Mouse (Mus musculus) splenic B cell, adult 2 months (primary cell): ENCODE results near the gene Lctl.
"Not testable (repeated sequence)": the region's sequence is repeated elsewhere in the genome, so short reads cannot be mapped to it uniquely, and the experiment has no call there.

Experiments
- DNase-seq: peaks from one replicate; pipeline ENCODE4 v3.0.0-alpha.2; 2011; ENCODE audit warnings: low read depth, low spot score
- H3K27me3 ChIP-seq: 2 replicates; pipeline ENCODE4 v1.6.1; 2012; ENCODE audit warnings: mild to moderate bottlenecking, low read length, moderate library complexity, mixed read lengths; ENCODE audit not compliant: control insufficient read depth, poor library complexity, insufficient read depth, severe bottlenecking
- H3K36me3 ChIP-seq: 2 replicates; pipeline ENCODE4 v1.6.1; 2012; ENCODE audit warnings: mild to moderate bottlenecking, low read length, moderate library complexity, mixed read lengths; ENCODE audit not compliant: control insufficient read depth, poor library complexity, insufficient read depth, severe bottlenecking

Gene Lctl

DNA sequence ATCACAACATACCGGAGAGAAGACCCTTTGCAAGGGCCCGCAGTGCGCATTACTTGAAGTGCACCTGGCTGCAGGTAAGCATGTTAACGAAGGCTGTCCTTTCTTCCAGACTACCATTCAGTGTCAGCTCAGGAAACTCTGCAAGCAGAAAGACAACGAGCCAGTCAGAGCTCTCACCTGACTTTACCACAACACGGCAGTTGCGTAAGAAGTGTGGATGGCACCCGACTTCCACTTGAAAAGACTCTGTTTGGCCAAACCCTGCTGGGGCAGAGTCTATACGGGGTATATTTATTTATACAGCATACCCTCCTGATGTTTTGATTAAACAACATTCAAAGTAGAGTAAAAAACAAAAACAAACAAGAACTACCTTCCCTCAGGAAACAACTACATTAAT, 22.9 kb downstream of the Lctl start:
- H3K36me3 ChIP-seq: no peaks in the 10 kb centered on the region
- DNase-seq: no peak
- H3K27me3 ChIP-seq: no peaks in the 10 kb centered on the region

- Histone ChIP-seq H3K36me3 (no peaks in the 10 kb centered on the region; the same call in 1 of the 2 replicates), H3K27me3 (no peaks in the 10 kb centered on the region)
- DNase-seq: no peak
Observed at GRCm38 (mm10) chr9:64156641-64157040, 39.7 kb downstream of the Lctl start.

GRCm38 (mm10) chr9:64160471-64160870, 43.5 kb downstream of the Lctl start:
- no peaks in the 10 kb centered on the region for H3K27me3 ChIP-seq
- no peak for DNase-seq
- no peaks in the 10 kb centered on the region; the same call in 1 of the 2 replicates for H3K36me3 ChIP-seq

- not testable (repeated sequence) for H3K36me3 ChIP-seq, DNase-seq, H3K27me3 ChIP-seq
Observed at GRCm38 (mm10) chr9:64169967-64170366, 53.0 kb downstream of the Lctl start.

DNA sequence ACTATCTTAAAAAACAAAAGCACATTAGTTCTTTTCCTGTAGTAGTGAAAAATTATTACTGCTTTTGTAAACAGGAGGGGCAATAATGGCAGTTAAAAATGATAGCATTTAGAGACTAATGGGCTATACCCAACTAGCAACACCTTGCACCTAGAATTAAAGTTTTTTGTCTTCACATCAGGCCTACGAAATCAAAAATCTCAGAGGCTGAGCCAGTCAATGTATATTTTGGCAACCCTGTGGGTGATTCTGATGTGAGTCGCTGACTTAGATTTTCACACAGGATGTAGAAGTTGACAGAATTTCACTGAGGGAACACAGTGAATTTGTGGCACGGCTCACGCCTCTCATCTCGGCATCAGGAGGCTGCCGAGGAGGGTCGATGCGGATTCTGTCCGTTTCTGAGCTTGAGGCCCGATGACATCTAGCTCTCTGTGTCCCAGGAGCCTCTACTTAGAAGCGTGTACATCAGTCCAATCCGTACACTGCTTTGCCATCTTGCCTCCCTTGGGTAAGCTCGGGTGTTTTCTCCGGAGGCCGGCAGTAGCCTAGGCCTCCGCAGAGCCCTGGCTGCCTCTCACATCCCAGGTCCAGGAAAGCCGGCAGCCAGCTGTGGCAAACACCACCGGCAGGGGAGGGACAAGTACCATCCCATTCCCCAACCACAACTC, 55.3 kb downstream of the Lctl start:
- no peak for DNase-seq
- peaks cover 8% of the 10 kb centered on the region for H3K36me3 ChIP-seq
- H3K27me3 ChIP-seq: no peaks in the 10 kb centered on the region

DNA sequence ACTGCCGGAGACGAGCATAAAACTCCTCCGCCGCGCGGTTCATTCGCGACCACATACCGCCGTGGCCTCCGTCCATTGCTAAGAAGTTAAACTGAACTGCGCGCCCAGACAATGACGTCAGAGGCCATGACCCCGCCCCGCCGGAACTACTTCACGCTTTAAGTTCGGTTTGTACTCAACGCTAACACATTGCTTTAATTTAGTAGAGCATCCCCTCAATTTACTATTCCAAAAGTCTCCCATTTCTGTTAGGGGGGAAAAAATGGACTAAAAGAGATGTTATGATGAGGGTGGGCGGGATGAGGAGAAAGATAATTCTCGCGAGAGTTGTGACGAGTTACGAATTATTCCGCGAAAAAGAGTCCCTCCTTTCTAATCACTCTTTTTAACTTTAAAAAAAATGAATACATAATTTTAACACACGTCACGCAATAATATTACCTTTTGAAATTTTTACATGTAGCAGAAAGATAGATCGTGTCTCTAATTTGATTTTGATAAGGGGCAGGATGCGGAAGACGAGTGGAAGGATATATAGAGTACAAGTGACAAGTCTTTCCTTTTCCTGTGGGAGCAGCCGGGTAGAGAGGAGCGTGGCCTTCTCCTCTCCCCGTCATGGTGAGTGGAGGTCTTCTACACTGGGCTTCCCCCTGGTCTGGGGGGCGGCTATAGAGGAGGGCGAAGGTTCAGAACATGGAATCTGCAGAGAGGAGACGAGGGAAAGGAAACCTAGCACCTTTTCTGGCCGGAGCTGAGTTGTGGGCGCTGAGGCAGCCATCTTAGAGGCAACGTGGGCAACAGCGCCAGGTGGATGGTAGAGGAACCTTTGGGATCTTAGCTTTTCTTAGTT, 56.1 kb downstream of the Lctl start, which contains the start of the genes Zwilch and Rpl4:
Zwilch (minus strand) TSS at position 289 of the 850 bp plus-strand sequence.
Rpl4 (plus strand) TSS at position 560 of the 850 bp plus-strand sequence.
- Histone ChIP-seq H3K27me3 (no peaks in the 10 kb centered on the region), H3K36me3 (peaks cover 12% of the 10 kb centered on the region)
- DNase-seq: peak; percentile 90

DNA sequence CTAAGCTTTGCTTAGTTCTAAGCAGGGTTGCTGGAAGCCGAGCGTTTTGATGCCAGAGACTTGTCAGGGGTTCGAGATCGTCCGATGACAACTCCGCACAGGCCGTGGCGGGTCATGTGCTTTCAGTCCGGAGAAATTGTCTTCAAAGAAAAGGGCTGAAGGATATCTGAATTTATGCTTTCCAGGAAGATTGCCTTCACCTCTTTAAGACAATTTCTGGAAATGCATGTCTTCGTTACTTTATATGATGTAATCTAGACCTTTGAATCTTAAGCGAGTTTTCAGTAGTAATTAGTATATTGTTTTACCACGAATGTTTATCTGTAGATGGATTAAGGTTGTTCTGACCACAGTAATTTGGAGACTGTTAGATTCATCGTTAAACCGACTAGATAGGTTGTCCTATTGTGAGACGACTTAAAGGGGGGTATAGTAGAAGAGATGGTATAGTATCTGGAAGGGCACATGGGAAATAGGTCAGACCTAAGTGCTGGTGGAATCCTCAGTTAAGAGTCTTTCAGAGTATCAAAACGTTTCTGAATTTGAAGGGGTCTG, 56.8 kb downstream of the Lctl start:
- DNase-seq: no peak
- Histone ChIP-seq H3K36me3 (peaks cover 15% of the 10 kb centered on the region), H3K27me3 (no peaks in the 10 kb centered on the region)

DNA sequence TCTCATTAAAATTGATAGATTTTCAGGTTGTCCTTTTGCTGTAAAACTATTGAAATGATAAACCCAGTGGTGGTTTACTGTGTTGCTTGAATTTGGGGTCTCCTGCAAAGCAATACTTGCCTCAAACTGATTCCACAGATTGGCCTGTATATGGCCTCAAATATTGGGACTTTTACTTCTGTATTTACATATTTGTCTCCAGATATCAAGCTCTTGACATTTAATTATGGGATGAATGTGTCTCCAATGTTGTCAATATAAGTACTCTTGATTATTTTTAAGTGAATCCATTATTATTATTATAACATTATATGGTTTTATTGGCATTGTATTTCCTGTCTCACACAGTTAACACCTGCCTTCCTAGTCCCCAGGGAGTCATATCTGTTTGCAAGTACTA, 57.4 kb downstream of the Lctl start:
- H3K27me3 ChIP-seq: no peaks in the 10 kb centered on the region
- peaks cover 15% of the 10 kb centered on the region for H3K36me3 ChIP-seq
- DNase-seq: no peak

DNA sequence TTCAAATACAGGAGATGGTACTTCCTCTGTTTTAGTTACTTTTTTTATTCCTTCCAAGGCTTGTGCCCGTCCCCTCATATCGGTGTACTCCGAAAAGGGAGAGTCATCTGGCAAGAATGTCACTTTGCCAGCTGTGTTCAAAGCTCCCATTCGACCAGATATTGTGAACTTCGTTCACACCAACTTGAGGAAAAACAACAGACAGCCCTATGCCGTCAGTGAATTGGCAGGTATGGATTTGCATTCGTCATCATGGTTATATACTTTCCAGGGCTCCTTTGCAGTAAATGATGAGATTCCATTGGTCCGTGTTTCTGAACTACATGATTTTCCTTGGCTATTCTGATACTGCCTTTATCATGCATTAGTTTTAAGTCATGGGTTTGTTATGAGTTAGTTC, 57.8 kb downstream of the Lctl start:
- peaks cover 15% of the 10 kb centered on the region for H3K36me3 ChIP-seq
- H3K27me3 ChIP-seq: no peaks in the 10 kb centered on the region
- no peak for DNase-seq

- Histone ChIP-seq H3K27me3 (peaks cover 2% of the 10 kb centered on the region; the same call in 1 of the 2 replicates), H3K36me3 (peaks cover 15% of the 10 kb centered on the region)
- DNase-seq: no peak
Observed at GRCm38 (mm10) chr9:64175378-64175777, 58.4 kb downstream of the Lctl start.

DNA sequence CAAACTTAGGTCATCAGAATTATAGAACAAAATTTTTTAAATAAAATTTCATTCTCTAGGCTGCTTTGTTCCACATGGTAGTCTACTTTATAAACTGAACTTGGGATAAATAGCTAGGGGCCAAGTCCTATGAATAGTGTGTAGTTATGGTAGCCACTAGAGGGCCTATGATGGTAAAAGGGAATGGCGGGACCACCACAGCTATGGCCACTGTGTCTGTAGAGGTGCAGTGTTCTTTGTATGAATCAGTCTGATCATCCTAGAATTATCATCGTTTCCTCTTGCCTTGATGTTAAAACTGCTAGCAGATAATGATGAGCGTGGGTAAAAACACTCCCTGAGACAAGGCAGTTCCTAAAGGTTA, 61.6 kb downstream of the Lctl start:
- H3K36me3 ChIP-seq: peaks cover 20% of the 10 kb centered on the region
- peak; percentile 44 for DNase-seq
- H3K27me3 ChIP-seq: peaks cover 2% of the 10 kb centered on the region; the same call in 1 of the 2 replicates

- Histone ChIP-seq H3K36me3 (peaks cover 20% of the 10 kb centered on the region), H3K27me3 (peaks cover 2% of the 10 kb centered on the region; the same call in 1 of the 2 replicates)
- peak; percentile 94 for DNase-seq
Observed at GRCm38 (mm10) chr9:64178974-64179646, 62.2 kb downstream of the Lctl start, which contains the start of gene Snapc5. Snapc5 (plus strand) TSS chr9:64179274.

GRCm38 (mm10) chr9:64183295-64183694, 66.3 kb downstream of the Lctl start:
- H3K27me3 ChIP-seq, DNase-seq: not testable (repeated sequence)

DNA sequence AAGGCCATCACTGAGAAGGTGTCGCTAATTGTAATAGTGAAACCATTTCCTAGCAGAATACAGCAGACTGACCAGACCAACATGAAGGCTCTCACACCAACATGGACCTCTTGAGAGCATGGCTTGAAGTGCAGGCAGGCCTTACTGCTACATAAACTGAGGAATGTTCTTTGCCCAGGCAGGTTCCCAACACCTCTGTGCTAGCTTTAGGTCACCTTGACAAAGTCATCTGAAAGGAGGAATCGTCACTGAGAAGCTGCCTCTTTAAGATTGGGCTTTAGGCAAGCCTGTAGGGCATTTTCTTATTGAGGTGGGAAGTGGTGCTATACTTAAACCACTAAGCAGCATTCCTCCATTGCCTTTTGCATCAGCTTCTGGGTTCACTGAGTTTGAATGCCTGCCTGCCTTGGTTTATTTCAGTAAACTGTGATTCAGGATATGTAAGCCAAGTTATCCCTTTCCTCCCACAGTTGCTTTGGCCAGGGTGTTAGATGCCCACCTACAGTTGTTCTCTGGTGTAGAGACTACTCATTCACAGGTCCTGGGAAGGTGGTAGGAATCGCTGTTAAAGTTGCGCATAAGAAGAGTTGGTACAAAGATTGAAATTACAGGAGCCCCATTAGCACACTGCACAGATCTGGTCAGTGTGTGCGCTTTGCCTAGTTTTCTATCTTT, 67.4 kb downstream of the Lctl start:
- Histone ChIP-seq H3K27me3 (peaks cover 2% of the 10 kb centered on the region; the same call in 1 of the 2 replicates), H3K36me3 (peaks cover 9% of the 10 kb centered on the region)

More at GRCm38 (mm10) chr9:64183295-64183694, 66.3 kb downstream of the Lctl start:
- peaks cover 12% of the 10 kb centered on the region for H3K36me3 ChIP-seq

More for the DNA sequence above, 67.4 kb downstream of the Lctl start:
- no peak for DNase-seq
